Mouse (Mus musculus): ENCODE measurements around the gene Gdpgp1. TPM values are rescaled to one million over a fixed set of nuclear protein-coding genes. Genes with fewer than 3 reads are reported as not detected.
A peak's percentile ranks its signal among the peaks of the same experiment; 100 is the strongest.

Gdpgp1 gene
- polyA plus RNA-seq, 1 experiment, result 3.2 TPM

DNA sequence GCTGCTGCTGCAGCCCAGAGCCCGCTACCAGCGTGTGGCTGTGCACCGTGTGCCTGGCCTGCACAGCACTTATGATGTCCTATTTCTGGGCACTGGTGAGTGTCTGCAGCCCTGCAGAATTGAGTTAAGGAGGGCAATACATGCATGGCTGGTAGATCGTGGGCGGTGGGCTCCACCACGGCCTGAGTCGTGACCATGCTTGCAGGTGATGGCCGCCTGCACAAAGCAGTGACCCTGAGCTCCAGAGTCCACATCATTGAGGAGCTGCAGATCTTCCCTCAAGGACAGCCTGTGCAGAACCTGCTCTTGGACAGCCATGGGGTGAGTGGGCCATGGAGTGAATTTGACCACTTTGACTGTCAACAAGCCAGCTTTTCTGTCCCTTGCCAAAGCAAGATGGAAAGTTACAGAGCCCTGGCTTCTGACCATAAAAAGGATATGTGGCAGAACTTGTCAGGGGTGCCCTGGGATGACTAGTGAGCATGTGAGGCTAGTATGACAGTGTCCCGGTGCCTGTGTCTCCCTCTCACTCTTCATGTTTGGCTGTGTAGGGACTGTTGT is 12.3 kb upstream of the Gdpgp1 start:
- no peak for DNase-seq (ENCODE audit: extremely low spot score in 1 of 2, low spot score in 1 of 2)

- DNase-seq (ENCODE audit: extremely low spot score in 1 of 2, low spot score in 1 of 2), result no peak
Measured at GRCm38 (mm10) chr7:80221179-80221750, 11.4 kb upstream of the Gdpgp1 start.

GRCm38 (mm10) chr7:80227065-80227464 is 5.6 kb upstream of the Gdpgp1 start:
- no peak for DNase-seq (ENCODE audit: extremely low spot score in 1 of 2, low spot score in 1 of 2)

GRCm38 (mm10) chr7:80230196-80230595 is 2.5 kb upstream of the Gdpgp1 start:
- DNase-seq (ENCODE audit: extremely low spot score in 1 of 2, low spot score in 1 of 2), result no peak

- DNase-seq (ENCODE audit: extremely low spot score in 1 of 2, low spot score in 1 of 2), result no peak
Measured at GRCm38 (mm10) chr7:80231971-80232488, 635 bp upstream of the Gdpgp1 start.

- no peak for DNase-seq (ENCODE audit: extremely low spot score in 1 of 2, low spot score in 1 of 2)
Measured at GRCm38 (mm10) chr7:80233799-80234198, 1.1 kb downstream of the Gdpgp1 start.

- no peak for DNase-seq (ENCODE audit: extremely low spot score in 1 of 2, low spot score in 1 of 2)
Measured at GRCm38 (mm10) chr7:80238542-80238941, 5.9 kb downstream of the Gdpgp1 start.

DNA sequence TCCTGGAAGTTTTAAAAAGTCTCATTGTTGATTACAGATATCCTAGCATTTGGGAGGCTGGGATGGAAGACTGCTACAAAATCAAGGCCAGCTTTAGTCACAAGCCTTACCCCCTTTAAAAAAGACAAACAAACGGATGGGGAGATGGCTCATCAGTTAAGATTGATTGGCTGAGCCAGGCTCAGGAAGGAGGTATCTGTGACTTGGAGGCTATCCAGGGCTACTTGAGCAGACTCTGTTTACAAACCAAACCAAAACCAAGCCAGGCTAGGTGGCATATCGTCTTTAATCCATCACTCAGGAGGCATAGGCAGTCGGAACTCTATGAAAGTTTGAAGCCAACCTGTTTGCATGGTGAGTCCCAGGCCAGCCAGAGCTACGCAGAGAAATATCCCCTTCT is 9.0 kb downstream of the Gdpgp1 start:
- DNase-seq (ENCODE audit: extremely low spot score in 1 of 2, low spot score in 1 of 2), result no peak

DNA sequence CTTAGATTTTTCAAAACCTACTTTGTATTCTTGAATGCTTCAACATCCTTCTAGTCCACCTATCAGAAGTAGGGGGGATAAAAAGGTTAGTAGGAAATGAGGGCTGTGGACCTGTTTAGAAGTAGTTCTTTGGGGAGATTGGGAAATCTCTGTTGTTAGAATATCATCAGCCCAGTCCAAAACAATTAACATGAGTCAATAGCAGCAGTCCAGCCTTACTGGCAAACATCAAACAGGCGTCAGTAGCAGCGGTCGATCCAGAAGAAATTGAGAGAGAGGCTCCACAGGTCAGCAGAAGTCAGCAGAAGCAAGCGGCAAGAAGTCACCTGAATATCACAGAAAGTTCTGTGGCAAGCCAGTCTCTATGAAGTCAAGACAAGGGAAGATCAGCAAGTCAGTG is 12.2 kb downstream of the Gdpgp1 start:
- no peak for DNase-seq (ENCODE audit: extremely low spot score in 1 of 2, low spot score in 1 of 2)

DNA sequence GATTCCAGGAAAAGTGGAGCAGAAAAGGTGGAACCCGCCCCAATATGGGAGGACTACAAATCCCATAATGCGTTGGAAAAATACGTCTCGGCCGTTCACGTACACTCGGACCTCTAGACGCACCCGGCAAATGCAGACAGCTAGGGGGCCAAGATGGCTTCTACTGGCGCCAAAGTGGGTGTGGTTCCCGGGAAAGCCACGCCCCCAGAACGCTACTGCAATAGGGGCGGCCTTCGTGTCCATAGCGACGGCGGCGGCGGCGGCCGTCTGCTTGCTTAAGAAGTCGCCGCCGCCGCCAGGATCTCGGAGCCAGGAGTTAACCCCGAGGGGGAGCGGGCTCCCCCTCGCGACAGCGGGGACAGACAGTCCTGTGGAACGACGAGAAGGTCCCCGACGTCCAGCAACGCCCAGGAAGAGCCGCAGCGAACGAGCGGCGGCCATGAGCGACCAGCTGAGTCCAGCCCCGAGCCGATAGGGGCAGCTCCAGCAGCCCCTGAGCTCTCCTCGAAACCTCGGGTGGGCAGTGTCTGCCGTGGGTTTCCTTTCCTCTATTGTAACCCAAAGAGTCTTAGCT is 13.6 kb downstream of the Gdpgp1 start, which contains the start of gene Ttll13:
Gene Ttll13 (plus strand): TSS at position 229 of the 574 bp plus-strand sequence.
- DNase-seq (ENCODE audit: extremely low spot score in 1 of 2, low spot score in 1 of 2), result peak; percentile 96 to 97

- DNase-seq (ENCODE audit: extremely low spot score in 1 of 2, low spot score in 1 of 2), result no peak
Measured at GRCm38 (mm10) chr7:80246859-80247258, 14.2 kb downstream of the Gdpgp1 start.

DNA sequence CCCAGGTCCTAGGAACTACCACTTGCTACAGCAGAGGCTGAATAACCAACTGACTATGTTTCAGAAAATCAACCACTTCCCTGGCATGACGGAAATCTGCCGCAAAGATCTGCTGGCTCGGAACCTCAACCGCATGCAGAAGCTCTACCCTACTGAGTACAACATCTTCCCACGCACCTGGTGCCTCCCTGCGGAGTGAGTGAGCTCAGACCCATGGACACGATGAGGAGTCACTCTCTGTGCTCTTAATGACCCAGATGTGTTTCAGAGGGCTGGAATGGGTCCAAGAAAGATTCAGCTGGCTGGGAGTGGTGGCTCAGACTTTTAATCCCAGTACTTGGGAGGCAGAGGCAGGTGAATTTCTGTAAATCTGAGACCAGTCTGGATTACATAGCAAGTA is 19.8 kb downstream of the Gdpgp1 start:
- no peak for DNase-seq (ENCODE audit: extremely low spot score in 1 of 2, low spot score in 1 of 2)

- no peak for DNase-seq (ENCODE audit: extremely low spot score in 1 of 2, low spot score in 1 of 2)
Measured at GRCm38 (mm10) chr7:80252886-80253285, 20.2 kb downstream of the Gdpgp1 start.

- DNase-seq (ENCODE audit: extremely low spot score in 1 of 2, low spot score in 1 of 2), result no peak
Measured at GRCm38 (mm10) chr7:80255981-80256380, 23.3 kb downstream of the Gdpgp1 start.

- DNase-seq (ENCODE audit: extremely low spot score in 1 of 2, low spot score in 1 of 2), result no peak
Measured at GRCm38 (mm10) chr7:80257706-80258105, 25.0 kb downstream of the Gdpgp1 start.

- DNase-seq (ENCODE audit: extremely low spot score in 1 of 2, low spot score in 1 of 2), result peak; percentile 71 to 90
Measured at GRCm38 (mm10) chr7:80260625-80261371, 28.1 kb downstream of the Gdpgp1 start, which contains the start of gene Ngrn. Gene Ngrn, plus strand, starts transcription at chr7:80261215.

- peak in 1 of 2 experiments; percentile 40 for DNase-seq (ENCODE audit: extremely low spot score in 1 of 2, low spot score in 1 of 2)
Measured at GRCm38 (mm10) chr7:80261372-80261990, 28.8 kb downstream of the Gdpgp1 start.

GRCm38 (mm10) chr7:80264606-80265005 is 31.9 kb downstream of the Gdpgp1 start:
- no peak for DNase-seq (ENCODE audit: extremely low spot score in 1 of 2, low spot score in 1 of 2)

DNA sequence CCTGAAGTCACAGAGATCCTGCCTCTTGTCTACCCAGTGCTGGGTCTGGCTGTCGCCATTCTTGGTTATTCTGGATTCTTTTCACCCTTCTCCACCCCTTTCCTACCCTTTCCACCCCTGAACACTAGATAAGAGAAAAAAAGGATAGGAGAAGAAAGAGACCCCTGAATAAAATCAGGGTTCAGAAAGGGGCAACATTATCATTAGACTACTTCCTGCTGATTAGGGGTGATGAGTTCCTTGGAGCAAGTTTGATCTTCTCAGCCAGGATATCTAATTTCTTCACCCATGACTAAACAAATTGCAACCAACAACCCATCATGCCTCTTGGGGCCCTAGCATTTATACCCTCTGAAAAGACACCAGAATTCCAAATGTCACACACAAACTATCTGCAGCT is 35.1 kb downstream of the Gdpgp1 start:
- DNase-seq (ENCODE audit: extremely low spot score in 1 of 2, low spot score in 1 of 2), result no peak

DNA sequence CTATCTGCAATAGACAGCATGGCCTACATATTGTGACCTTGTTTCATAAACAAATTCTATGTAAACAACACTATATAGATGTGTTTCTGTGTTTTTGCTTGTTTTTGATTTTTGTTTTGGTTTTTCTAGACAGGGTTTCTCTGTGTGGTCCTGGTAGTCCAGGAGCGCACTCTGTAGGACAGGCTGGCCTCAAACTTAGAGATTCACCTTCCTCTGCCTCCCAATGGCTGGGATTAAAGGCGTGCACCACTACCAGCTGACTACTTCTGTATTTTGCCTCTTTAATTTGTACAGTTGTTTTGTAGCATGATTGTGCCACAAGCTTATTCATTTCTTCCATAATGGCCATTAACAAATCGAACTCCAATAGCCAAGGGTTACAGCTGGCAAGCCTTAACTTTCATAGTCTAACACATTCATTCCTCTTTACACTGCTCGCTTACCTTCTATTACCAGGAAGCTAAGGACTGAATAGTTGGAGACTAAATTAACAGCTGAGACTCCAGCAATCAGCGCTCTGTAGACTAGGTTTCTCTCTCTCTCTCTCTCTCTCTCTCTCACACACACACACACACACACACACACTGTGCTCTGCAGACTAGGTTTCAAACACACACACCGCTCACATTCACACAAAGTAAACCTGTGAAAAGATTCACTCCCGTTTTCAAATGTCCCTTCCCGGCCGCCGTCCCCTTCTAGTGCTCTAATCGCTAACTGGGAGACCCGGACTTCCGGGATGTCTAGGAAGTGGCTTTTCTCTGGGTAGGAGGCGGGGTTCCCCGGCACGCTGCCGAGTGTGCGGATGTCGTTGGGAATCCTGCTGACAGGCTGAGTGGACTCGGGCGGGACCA is 36.5 kb downstream of the Gdpgp1 start, which contains the start of gene Vps33b:
Gene Vps33b (plus strand): TSS at position 753 of the 854 bp plus-strand sequence.
- peak; percentile 86 to 99 for DNase-seq (ENCODE audit: extremely low spot score in 1 of 2, low spot score in 1 of 2)
